Mouse (Mus musculus): Measurements from ENCODE around the gene Nrl. TPM values are rescaled to one million over a fixed set of nuclear protein-coding genes. Genes with fewer than 3 reads are reported as not detected.

Gene Nrl
- total and polyA plus RNA-seq, 3 experiments: 0.13 to 0.86 TPM; not detected in 1

GRCm38 (mm10) chr14:55478651-55479599, 45.9 kb downstream of the Nrl start, which contains the start of gene Dhrs4:
TSS of gene Dhrs4 (plus strand) at chr14:55478758.
- H3K27me3 ChIP-seq (replicated peaks): no peaks in the 10 kb centered on the region
- H3K27ac ChIP-seq (ENCODE audit: insufficient read depth, low read depth): peak within 1 kb of the TSS; percentile 47; the same call in 1 of the 2 replicates
- TF ChIP-seq MEF2A (IDR thresholded peaks at IDR 0.05; ENCODE audit: borderline replicate concordance, low read depth, low read length) (peak; percentile 12; the same call in 1 of the 2 replicates), CHD1 (IDR thresholded peaks at IDR 0.05; ENCODE audit: low read depth, low read length) (peak; percentile 82; the same call in 1 of the 2 replicates), NELFE (IDR thresholded peaks at IDR 0.05; ENCODE audit: low read depth, low read length) (peak; percentile 92), ZMIZ1 (IDR thresholded peaks at IDR 0.05; ENCODE audit: low read depth, low read length) (peak; percentile 88), NRF1 (IDR thresholded peaks at IDR 0.05; ENCODE audit: low read depth, low read length) (peak; percentile 25; the same call in 1 of the 2 replicates), CHD2 (IDR thresholded peaks at IDR 0.05; ENCODE audit: low read length) (peak; percentile 57; the same call in 1 of the 2 replicates), JUN (IDR thresholded peaks at IDR 0.05; ENCODE audit: insufficient read depth, low read depth, low read length) (no peak), BHLHE40 (IDR thresholded peaks at IDR 0.05; ENCODE audit: low read depth, low read length) (peak; percentile 77), SMC3 (IDR thresholded peaks at IDR 0.05; ENCODE audit: low read depth, low read length) (peak; percentile 51), EP300 (IDR thresholded peaks at IDR 0.05; ENCODE audit: low read length) (no peak; the same call in 1 of the 2 replicates), MAX (IDR thresholded peaks at IDR 0.05; ENCODE audit: low read length) (peak; percentile 78; the same call in 1 of the 2 replicates), PAX5 (IDR thresholded peaks at IDR 0.05; ENCODE audit: low read length) (no peak), IRF4 (IDR thresholded peaks at IDR 0.05; ENCODE audit: low read depth, low read length) (peak; percentile 55), SIN3A (IDR thresholded peaks at IDR 0.05; ENCODE audit: low read length) (peak; percentile 65), RAD21 (IDR thresholded peaks at IDR 0.05; ENCODE audit: low read depth, low read length) (peak; percentile 56), HCFC1 (IDR thresholded peaks at IDR 0.05; ENCODE audit: low read depth, low read length) (peak; percentile 73), KAT2A (IDR thresholded peaks at IDR 0.05; ENCODE audit: insufficient replicate concordance, low read length) (0 out of 2 replicates have a peak, but pooled peaks have one; percentile 52), MAZ (IDR thresholded peaks at IDR 0.05; ENCODE audit: low read depth, low read length) (peak; percentile 61; the same call in 1 of the 2 replicates), ETS1 (conservative IDR thresholded peaks at IDR 0.05; ENCODE audit: low read depth, low read length) (0 out of 2 replicates have a peak, but pooled peaks have one; percentile 11), TCF12 (IDR thresholded peaks at IDR 0.05; ENCODE audit: low read depth, low read length) (peak; percentile 69; the same call in 1 of the 2 replicates), USF1 (IDR thresholded peaks at IDR 0.05; ENCODE audit: low read depth, low read length) (no peak), ELF1 (IDR thresholded peaks at IDR 0.05; ENCODE audit: low read depth, low read length) (peak; percentile 87), UBTF (IDR thresholded peaks at IDR 0.05; ENCODE audit: low read depth, low read length) (no peak), TBP (conservative IDR thresholded peaks at IDR 0.05; ENCODE audit: low read depth, low read length) (peak; percentile 87), POLR2A (IDR thresholded peaks at IDR 0.05; ENCODE audit: low read depth, low read length) (peak; percentile 87), GABPA (IDR thresholded peaks at IDR 0.05; ENCODE audit: insufficient replicate concordance, low read depth, low read length) (peak; percentile 82), JUND (conservative IDR thresholded peaks at IDR 0.05; ENCODE audit: low read depth, low read length) (no peak), E2F4 (IDR thresholded peaks at IDR 0.05; ENCODE audit: insufficient replicate concordance, low read depth, low read length) (0 out of 2 replicates have a peak, but pooled peaks have one; percentile 53), CTCF (conservative IDR thresholded peaks at IDR 0.05 in 1 of 2, IDR thresholded peaks at IDR 0.05 in 1 of 2; ENCODE audit: low read depth in 2 of 2, low read length in 2 of 2) (peak; percentile 30 to 86; a peak in 3 of 4 replicates), POLR2AphosphoS2 (IDR thresholded peaks at IDR 0.05; ENCODE audit: low read depth, low read length) (peak; percentile 76; the same call in 1 of the 2 replicates), ZNF384 (IDR thresholded peaks at IDR 0.05; ENCODE audit: low read depth, low read length) (no peak)
- peak within 1 kb of the TSS; percentile 95 for H3K9ac ChIP-seq (ENCODE audit: insufficient read depth, low read depth)
- H3K9me3 ChIP-seq (replicated peaks; ENCODE audit: low read length): no peaks in the 10 kb centered on the region
- peak within 1 kb of the TSS; percentile 62 to 90 (median 79) for H3K4me3 ChIP-seq (replicated peaks in 1 of 3; ENCODE audit: low read depth in 2 of 3, low read length in 2 of 3, poor library complexity in 1 of 3)
- peaks cover 6 to 29% of the 10 kb centered on the region in 2 experiments for H3K36me3 ChIP-seq (replicated peaks in 1 of 2; ENCODE audit: control insufficient read depth in 1 of 2, insufficient read depth in 1 of 2, low read length in 1 of 2)
- in situ Hi-C loops (cut with MboI; ENCODE audit: low pct_ligation_motif_present, low pct_unique_long_range_greater_than_20kb, low sequenced_read_pairs): no loop called here
- 0 out of 2 replicates have a peak, but pooled peaks cover 2% of the 10 kb centered on the region for H3K79me2 ChIP-seq (replicated peaks; ENCODE audit: control insufficient read depth, extremely low read depth, insufficient read depth, poor library complexity, severe bottlenecking)
- peak; percentile 89 for DNase-seq (ENCODE audit: extremely low read depth)
- dilution Hi-C loops (cut with MboI; ENCODE audit: extremely low pct_ligation_motif_present, extremely low pct_unique_long_range_greater_than_20kb, low sequenced_read_pairs): no loop called here
- peaks cover 6 to 23% of the 10 kb centered on the region in 2 experiments for H3K4me1 ChIP-seq (ENCODE audit: control insufficient read depth in 1 of 2, insufficient read depth in 2 of 2)
- peak within 1 kb of the TSS; percentile 77 for H3K4me2 ChIP-seq (ENCODE audit: insufficient read depth, low read depth, poor library complexity, severe bottlenecking)
